Mouse (Mus musculus) megakaryocyte-erythroid progenitor cell, adult 5 weeks (primary cell): Measurements from ENCODE around the gene Fcnb. TPM values are rescaled to one million over a fixed set of nuclear protein-coding genes. Genes with fewer than 3 reads are reported as not detected.

Source experiments
- polyA plus RNA-seq: library from polyadenylated mRNA; stranded (reverse); fragments of >175 nt; gene quantifications from 2 replicates; pipeline ENCODE4 v1.2.3, GENCODE M21; 2012

The Fcnb gene
- polyA plus RNA-seq = 36.8 and 46.2 TPM in 2 replicates

GRCm38 (mm10) chr2:28084768-28085167 is at the start of gene Fcnb:
Gene Fcnb (minus strand): TSS chr2:28084885.

Other genes starting within 250 kb of the Fcnb start
- gene Col5a1, start 198.5 kb downstream of the Fcnb start, polyA plus RNA-seq = 3.0 and 4.2 TPM in 2 replicates
- 7.6 and 8.4 TPM in 2 replicates for gene Olfm1, start 108.1 kb upstream of the Fcnb start, polyA plus RNA-seq